Mouse (Mus musculus) G1E-ER4 (cell line): Measurements from ENCODE around the gene Sfxn2. TPM values are rescaled to one million over a fixed set of nuclear protein-coding genes. Genes with fewer than 3 reads are reported as not detected.

ENCODE experiments used
- GATA1 ChIP-seq: IDR thresholded peaks from one replicate; pipeline ENCODE4 v1.8.0; 2012; ENCODE audit warnings: low read length, inconsistent platforms
- polyA plus RNA-seq: library from polyadenylated mRNA; stranded (reverse); fragments of >175 nt; gene quantifications from 2 replicates; pipeline ENCODE4 v1.2.3, GENCODE M21; 2012

Sfxn2 gene
- polyA plus RNA-seq, 1 experiment = 0.84 TPM

GRCm38 (mm10) chr19:46564043-46564462 lies 9.1 kb upstream of the Sfxn2 start:
- no peak for TF ChIP-seq GATA1

- no peak for TF ChIP-seq GATA1
These were observed 1.3 kb upstream of the Sfxn2 start for GRCm38 (mm10) chr19:46571878-46572244.

- TF ChIP-seq GATA1 = no peak
These were observed 617 bp upstream of the Sfxn2 start for GRCm38 (mm10) chr19:46572548-46572947.

- TF ChIP-seq GATA1 = no peak
These were observed 825 bp downstream of the Sfxn2 start for GRCm38 (mm10) chr19:46573990-46574389.

GRCm38 (mm10) chr19:46575196-46575595 lies 2.0 kb downstream of the Sfxn2 start:
- TF ChIP-seq GATA1 = no peak

GRCm38 (mm10) chr19:46587823-46588508 lies 14.8 kb downstream of the Sfxn2 start:
- TF ChIP-seq GATA1 = no peak

GRCm38 (mm10) chr19:46591575-46591974 lies 18.4 kb downstream of the Sfxn2 start:
- TF ChIP-seq GATA1 = no peak

GRCm38 (mm10) chr19:46592751-46593439 lies 19.7 kb downstream of the Sfxn2 start:
- no peak for TF ChIP-seq GATA1

GRCm38 (mm10) chr19:46598187-46598586 lies 25.0 kb downstream of the Sfxn2 start:
- TF ChIP-seq GATA1 = no peak

GRCm38 (mm10) chr19:46598720-46599252 lies 25.6 kb downstream of the Sfxn2 start, which contains the start of gene Wbp1l:
Gene Wbp1l, plus strand, starts transcription at chr19:46599084.
- TF ChIP-seq GATA1 = no peak

GRCm38 (mm10) chr19:46599375-46600256 lies 26.5 kb downstream of the Sfxn2 start:
- TF ChIP-seq GATA1 = no peak

GRCm38 (mm10) chr19:46600371-46600770 lies 27.2 kb downstream of the Sfxn2 start:
- TF ChIP-seq GATA1 = no peak

- TF ChIP-seq GATA1 = no peak
These were observed 28.3 kb downstream of the Sfxn2 start for GRCm38 (mm10) chr19:46601491-46601890.

- TF ChIP-seq GATA1 = no peak
These were observed 29.2 kb downstream of the Sfxn2 start for GRCm38 (mm10) chr19:46602406-46602805.

- TF ChIP-seq GATA1 = no peak
These were observed 33.6 kb downstream of the Sfxn2 start for GRCm38 (mm10) chr19:46606718-46607117.

GRCm38 (mm10) chr19:46607424-46607823 lies 34.3 kb downstream of the Sfxn2 start:
- no peak for TF ChIP-seq GATA1
